Mouse (Mus musculus) neural tube, embryonic 13.5 days (tissue): ENCODE data around the gene Epb41l4b. TPM values are rescaled to one million over a fixed set of nuclear protein-coding genes. Genes with fewer than 3 reads are reported as not detected.

Experiments used
- ATAC-seq: fragments of 200-750 bp; cut with Nextera tagmentation; 2 replicates; pipeline ENCODE4 v1.8.0; 2017; ENCODE audit warnings: low read depth, mild to moderate bottlenecking, moderate TSS enrichment, moderate library complexity
- H3K27ac ChIP-seq: fragments of 300-500 bp; sonication (generic); replicated peaks from 2 replicates; pipeline ENCODE4 v1.5.1; 2015; ENCODE audit warnings: moderate library complexity, mild to moderate bottlenecking, inconsistent platforms
- H3K27me3 ChIP-seq: fragments of 300-500 bp; sonication (generic); 2 replicates; pipeline ENCODE4 v1.6.1; 2015; ENCODE audit warnings: mild to moderate bottlenecking, inconsistent platforms
- H3K36me3 ChIP-seq: fragments of 300-500 bp; sonication (generic); 2 replicates; pipeline ENCODE4 v1.6.1; 2015; ENCODE audit warnings: mild to moderate bottlenecking, inconsistent platforms
- H3K4me1 ChIP-seq: fragments of 300-500 bp; sonication (generic); replicated peaks from 2 replicates; pipeline ENCODE4 v1.6.1; 2015; ENCODE audit warnings: inconsistent platforms
- H3K4me2 ChIP-seq: fragments of 300-500 bp; sonication (generic); 2 replicates; pipeline ENCODE4 v1.6.1; 2015; ENCODE audit warnings: inconsistent platforms, mild to moderate bottlenecking, moderate library complexity
- H3K4me3 ChIP-seq: fragments of 300-500 bp; sonication (generic); 2 replicates; pipeline ENCODE4 v1.5.1; 2015; ENCODE audit warnings: mild to moderate bottlenecking, inconsistent platforms
- H3K9ac ChIP-seq: fragments of 300-500 bp; sonication (generic); 2 replicates; pipeline ENCODE4 v1.6.1; 2015; ENCODE audit warnings: moderate library complexity, mild to moderate bottlenecking, inconsistent platforms
- H3K9me3 ChIP-seq: fragments of 300-500 bp; sonication (generic); 2 replicates; pipeline ENCODE4 v1.6.1; 2016; ENCODE audit warnings: inconsistent platforms
- WGBS: fragments of 180-500 bp; shearing (Covaris S2); methylation state at CpG from one replicate; pipeline ENCODE4 v1.1.7; 2015; 5-methylcytosine and 5-hydroxymethylcytosine counted together
- polyA plus RNA-seq: library from polyadenylated mRNA; unstranded; fragments of >200 nt; fragmentation: Nextera tagmentation; extraction: Ambion mirVana; gene quantifications from 2 replicates; pipeline ENCODE4 v1.2.1, GENCODE M21; 2015

The Epb41l4b gene
- polyA plus RNA-seq, 1 experiment from 2014 or later: 2.3 TPM

- peak; percentile 56; the same call in 1 of the 2 replicates for ATAC-seq
- no peak overlapping the region for H3K4me3 ChIP-seq
- no peak overlapping the region for H3K9ac ChIP-seq
- H3K4me1 ChIP-seq: peaks cover 4% of the 10 kb centered on the region; the same call in 1 of the 2 replicates
- no peaks in the 10 kb centered on the region for H3K36me3 ChIP-seq
- WGBS: 50% methylated on average over 18 of the region's 18 CpGs
- no peaks in the 10 kb centered on the region for H3K9me3 ChIP-seq
- no peak overlapping the region for H3K27ac ChIP-seq
- no peak overlapping the region for H3K4me2 ChIP-seq
- no peaks in the 10 kb centered on the region for H3K27me3 ChIP-seq
These were observed 126.7 kb downstream of the Epb41l4b start for GRCm38 (mm10) chr4:57016366-57017171.

- 90% methylated on average over 5 of the region's 5 CpGs for WGBS
- no peaks in the 10 kb centered on the region for H3K27me3 ChIP-seq
- no peak for ATAC-seq
These were observed 128.2 kb downstream of the Epb41l4b start for GRCm38 (mm10) chr4:57015032-57015431.

GRCm38 (mm10) chr4:57011454-57012046 is 131.7 kb downstream of the Epb41l4b start:
- no peak for ATAC-seq
- no peak overlapping the region for H3K27ac ChIP-seq
- 0 out of 2 replicates have a peak, but pooled peaks cover under 1% of the 10 kb centered on the region for H3K4me1 ChIP-seq
- no peak overlapping the region for H3K9ac ChIP-seq
- no peaks in the 10 kb centered on the region for H3K9me3 ChIP-seq
- no peak overlapping the region for H3K4me3 ChIP-seq
- H3K36me3 ChIP-seq: no peaks in the 10 kb centered on the region
- no peaks in the 10 kb centered on the region for H3K27me3 ChIP-seq
- 77% methylated on average over 8 of the region's 8 CpGs for WGBS
- no peak overlapping the region for H3K4me2 ChIP-seq

More at GRCm38 (mm10) chr4:57015032-57015431, 128.2 kb downstream of the Epb41l4b start:
- H3K4me1 ChIP-seq: peaks cover 4% of the 10 kb centered on the region; the same call in 1 of the 2 replicates
- no peaks in the 10 kb centered on the region for H3K36me3 ChIP-seq
- H3K27ac ChIP-seq: no peak overlapping the region
- H3K9ac ChIP-seq: no peak overlapping the region
- H3K9me3 ChIP-seq: no peaks in the 10 kb centered on the region
- no peak overlapping the region for H3K4me3 ChIP-seq
- no peak overlapping the region for H3K4me2 ChIP-seq

- no peaks in the 10 kb centered on the region for H3K9me3 ChIP-seq
- H3K27ac ChIP-seq: no peak overlapping the region
- H3K9ac ChIP-seq: no peak overlapping the region
- no peaks in the 10 kb centered on the region for H3K27me3 ChIP-seq
- no peak overlapping the region for H3K4me3 ChIP-seq
- H3K4me2 ChIP-seq: no peak overlapping the region
- H3K36me3 ChIP-seq: no peaks in the 10 kb centered on the region
- ATAC-seq: no peak
- no peaks in the 10 kb centered on the region for H3K4me1 ChIP-seq
- 34% methylated on average over 6 of the region's 6 CpGs for WGBS
These were observed 132.3 kb downstream of the Epb41l4b start for GRCm38 (mm10) chr4:57010919-57011318.

GRCm38 (mm10) chr4:57010425-57010824 is 132.8 kb downstream of the Epb41l4b start:
- ATAC-seq: no peak
- H3K27me3 ChIP-seq: no peaks in the 10 kb centered on the region

GRCm38 (mm10) chr4:57007717-57008116 is 135.5 kb downstream of the Epb41l4b start:
- Histone ChIP-seq H3K4me3 (no peak overlapping the region), H3K4me2 (no peak overlapping the region)
- ATAC-seq: no peak

More at GRCm38 (mm10) chr4:57010425-57010824, 132.8 kb downstream of the Epb41l4b start:
- no peaks in the 10 kb centered on the region for H3K36me3 ChIP-seq
- H3K4me2 ChIP-seq: no peak overlapping the region
- no peak overlapping the region for H3K9ac ChIP-seq
- WGBS: 67% methylated on average over 5 of the region's 5 CpGs
- H3K4me1 ChIP-seq: no peaks in the 10 kb centered on the region
- H3K9me3 ChIP-seq: no peaks in the 10 kb centered on the region
- no peak overlapping the region for H3K27ac ChIP-seq
- H3K4me3 ChIP-seq: no peak overlapping the region

GRCm38 (mm10) chr4:57005011-57005410 is 138.2 kb downstream of the Epb41l4b start:
- 62% methylated on average over 8 of the region's 8 CpGs for WGBS
- no peak overlapping the region for H3K4me2 ChIP-seq
- no peaks in the 10 kb centered on the region for H3K9me3 ChIP-seq
- H3K27me3 ChIP-seq: no peaks in the 10 kb centered on the region
- peaks cover 5% of the 10 kb centered on the region; the same call in 1 of the 2 replicates for H3K4me1 ChIP-seq
- H3K27ac ChIP-seq: no peak overlapping the region
- no peaks in the 10 kb centered on the region for H3K36me3 ChIP-seq
- no peak overlapping the region for H3K9ac ChIP-seq
- no peak overlapping the region for H3K4me3 ChIP-seq
- peak; percentile 72; the same call in 1 of the 2 replicates for ATAC-seq

More at GRCm38 (mm10) chr4:57007717-57008116, 135.5 kb downstream of the Epb41l4b start:
- Histone ChIP-seq H3K27me3 (no peaks in the 10 kb centered on the region), H3K4me1 (peaks cover 5% of the 10 kb centered on the region; the same call in 1 of the 2 replicates), H3K36me3 (no peaks in the 10 kb centered on the region), H3K9ac (no peak overlapping the region), H3K9me3 (no peaks in the 10 kb centered on the region), H3K27ac (no peak overlapping the region)
- WGBS: 82% methylated on average over 9 of the region's 9 CpGs

GRCm38 (mm10) chr4:57003886-57004285 is 139.4 kb downstream of the Epb41l4b start:
- Histone ChIP-seq H3K4me1 (peaks cover 5% of the 10 kb centered on the region; the same call in 1 of the 2 replicates), H3K4me2 (no peak overlapping the region), H3K36me3 (no peaks in the 10 kb centered on the region), H3K9ac (no peak overlapping the region), H3K4me3 (no peak overlapping the region), H3K9me3 (no peaks in the 10 kb centered on the region), H3K27me3 (no peaks in the 10 kb centered on the region), H3K27ac (no peak overlapping the region)
- no peak for ATAC-seq
- WGBS: 86% methylated on average over 8 of the region's 8 CpGs

- Histone ChIP-seq H3K4me3 (no peak overlapping the region), H3K4me2 (no peak overlapping the region), H3K36me3 (no peaks in the 10 kb centered on the region), H3K4me1 (peaks cover 5% of the 10 kb centered on the region; the same call in 1 of the 2 replicates), H3K9ac (no peak overlapping the region), H3K27ac (no peak overlapping the region), H3K9me3 (no peaks in the 10 kb centered on the region), H3K27me3 (no peaks in the 10 kb centered on the region)
- 24% methylated on average over 3 of the region's 3 CpGs for WGBS
- 0 out of 2 replicates have a peak, but pooled peaks have one; percentile 7 for ATAC-seq
These were observed 140.5 kb downstream of the Epb41l4b start for GRCm38 (mm10) chr4:57002751-57003150.

- Histone ChIP-seq H3K27me3 (no peaks in the 10 kb centered on the region), H3K27ac (no peak overlapping the region), H3K36me3 (peaks cover 3% of the 10 kb centered on the region; the same call in 1 of the 2 replicates), H3K4me3 (no peak overlapping the region), H3K4me2 (no peak overlapping the region), H3K9ac (no peak overlapping the region), H3K9me3 (0 out of 2 replicates have a peak, but pooled peaks cover 3% of the 10 kb centered on the region), H3K4me1 (peaks cover 5% of the 10 kb centered on the region; the same call in 1 of the 2 replicates)
- WGBS: 87% methylated on average over 2 of the region's 2 CpGs
- ATAC-seq: no peak
These were observed 141.8 kb downstream of the Epb41l4b start for GRCm38 (mm10) chr4:57001437-57001836.

GRCm38 (mm10) chr4:56993331-56993730 is 149.9 kb downstream of the Epb41l4b start:
- Histone ChIP-seq H3K9me3 (0 out of 2 replicates have a peak, but pooled peaks cover 4% of the 10 kb centered on the region), H3K36me3 (peaks cover 4% of the 10 kb centered on the region; the same call in 1 of the 2 replicates), H3K4me3 (no peak overlapping the region), H3K4me1 (peaks cover 14% of the 10 kb centered on the region), H3K4me2 (no peak overlapping the region), H3K9ac (no peak overlapping the region), H3K27me3 (peaks cover 10% of the 10 kb centered on the region), H3K27ac (no peak overlapping the region)
- 89% methylated on average over 7 of the region's 7 CpGs for whole genome bisulfite sequencing
- no peak for ATAC-seq

GRCm38 (mm10) chr4:56991951-56992350 is 151.3 kb downstream of the Epb41l4b start:
- no peak overlapping the region for H3K4me2 ChIP-seq
- H3K27ac ChIP-seq: no peak overlapping the region
- H3K36me3 ChIP-seq: peaks cover 4% of the 10 kb centered on the region; the same call in 1 of the 2 replicates
- peaks cover 10% of the 10 kb centered on the region for H3K27me3 ChIP-seq
- no peak overlapping the region for H3K9ac ChIP-seq
- no peak overlapping the region for H3K4me3 ChIP-seq
- ATAC-seq: no peak
- H3K4me1 ChIP-seq: peaks cover 14% of the 10 kb centered on the region
- H3K9me3 ChIP-seq: 0 out of 2 replicates have a peak, but pooled peaks cover 4% of the 10 kb centered on the region
- 82% methylated on average over 2 of the region's 2 CpGs for WGBS
